ENCODE assay signal across 23 mouse cellular contexts in genomic region chr2:166754194-166754593, GRCm38 (mm10). TPM values are rescaled to one million over a fixed set of nuclear protein-coding genes. Genes with fewer than 3 reads are reported as not detected.
DNase-seq lines count a peak whose midpoint lies in the region; ATAC-seq and TF ChIP-seq lines count a peak whose summit lies in the region.
"Had no signal": no experiment of that assay in that cellular context is flagged by ENCODE, and none has a peak within 500 bp of the region (broad histone marks: within the 10 kb centered on the region; RNA-seq: fewer than 3 reads in every experiment).

No protein-coding gene starts in this region.

- no peak overlapping the region for H3K4me2 ChIP-seq in heart, embryonic 12.5 days
- H3K4me2 ChIP-seq: forebrain, embryonic 13.5 days; heart, embryonic 11.5 days; hindbrain, embryonic 12.5 days; intestine, embryonic 15.5 days had no signal

- WGBS in heart, embryonic 12.5 days, result 45% methylated on average over 4 of the region's 4 CpGs

- peak; percentile 81 for DNase-seq in MEL (ENCODE audit: low read depth, low spot score)
- no peak for DNase-seq in spleen, postnatal 36 days (ENCODE audit: low spot score in 2 of 2)
- DNase-seq in left cerebral cortex, postnatal 25 days (ENCODE audit: low spot score in 2 of 2), result no peak
- no peak for DNase-seq in gastrocnemius, adult 2 months
- DNase-seq: adrenal gland, postnatal 10 days; B cell, adult 2 months; cerebellum, adult 18-20 months; cerebellum, adult 9-11 months; cerebellum, postnatal 36 days; forebrain, postnatal 0 days; gastrocnemius, postnatal 25 days; heart, adult 18-20 months; heart, postnatal 36 days; kidney, adult 8-10 months had no signal

- no peak overlapping the region for H3K4me3 ChIP-seq in MEL (ENCODE audit: control insufficient read depth in 1 of 2, insufficient read depth in 1 of 2, low read depth in 2 of 2, low read length in 2 of 2)
- H3K4me3 ChIP-seq in heart, embryonic 12.5 days, result no peak overlapping the region
- no peak overlapping the region for H3K4me3 ChIP-seq in gastrocnemius, adult 2 months
- H3K4me3 ChIP-seq: embryonic facial prominence, embryonic 10.5 days; forebrain, embryonic 13.5 days; hindbrain, embryonic 12.5 days; intestine, embryonic 15.5 days had no signal

- no peak overlapping the region for H3K27ac ChIP-seq in MEL (ENCODE audit: control insufficient read depth, low read depth, low read length)
- no peak overlapping the region for H3K27ac ChIP-seq in heart, embryonic 12.5 days (ENCODE audit: poor library complexity, severe bottlenecking)
- no peak overlapping the region for H3K27ac ChIP-seq in gastrocnemius, adult 2 months
- H3K27ac ChIP-seq: embryonic facial prominence, embryonic 10.5 days; forebrain, embryonic 13.5 days; hindbrain, embryonic 12.5 days; intestine, embryonic 15.5 days had no signal

- H3K79me2 ChIP-seq in MEL (ENCODE audit: control insufficient read depth, insufficient read depth, low read length, poor library complexity), result no peaks in the 10 kb centered on the region

- H3K9me3 ChIP-seq in MEL (replicated peaks; ENCODE audit: insufficient read depth, low read length), result no peaks in the 10 kb centered on the region
- H3K9me3 ChIP-seq in heart, embryonic 12.5 days (replicated peaks), result no peaks in the 10 kb centered on the region
- H3K9me3 ChIP-seq: embryonic facial prominence, embryonic 10.5 days; forebrain, embryonic 13.5 days; hindbrain, embryonic 12.5 days; intestine, embryonic 15.5 days had no signal

- peak; percentile 46 for ATAC-seq in common myeloid progenitor, adult 5-6 weeks (replicated peaks; ENCODE audit: low read depth, poor library complexity, severe bottlenecking)
- ATAC-seq in megakaryocyte, adult 5-6 weeks (ENCODE audit: poor library complexity, severe bottlenecking), result peak; percentile 51
- no peak for ATAC-seq in heart, embryonic 12.5 days (ENCODE audit: insufficient number of reproducible peaks, low FRiP score)
- ATAC-seq: forebrain, embryonic 13.5 days; forebrain, postnatal 0 days; hindbrain, embryonic 16.5 days; intestine, embryonic 15.5 days had no signal

- H3K4me1 ChIP-seq in MEL (ENCODE audit: control insufficient read depth in 1 of 2, insufficient read depth in 2 of 2, low read length in 2 of 2), result peaks cover 0 to 17% of the 10 kb centered on the region in 2 experiments; a peak in 2 of 4 replicates
- H3K4me1 ChIP-seq in heart, embryonic 12.5 days (replicated peaks), result no peaks in the 10 kb centered on the region
- H3K4me1 ChIP-seq: forebrain, embryonic 13.5 days; hindbrain, embryonic 12.5 days; intestine, embryonic 15.5 days had no signal

- H3K9ac ChIP-seq in MEL (ENCODE audit: control insufficient read depth, low read depth, low read length, poor library complexity, severe bottlenecking), result no peak overlapping the region
- H3K9ac ChIP-seq in heart, embryonic 12.5 days, result no peak overlapping the region
- H3K9ac ChIP-seq: forebrain, embryonic 13.5 days; forebrain, postnatal 0 days; hindbrain, embryonic 12.5 days; intestine, embryonic 15.5 days had no signal

- TF ChIP-seq POLR2A in MEL (IDR thresholded peaks at IDR 0.05; ENCODE audit: control insufficient read depth in 1 of 2, insufficient read depth in 1 of 2, low read depth in 1 of 2, low read length in 2 of 2, poor library complexity in 1 of 2), result no peak

- TF ChIP-seq RAD21 in MEL (IDR thresholded peaks at IDR 0.05; ENCODE audit: low read depth, low read length), result no peak

- peaks cover 0 to 2% of the 10 kb centered on the region in 2 experiments; a peak in 1 of 4 replicates for H3K27me3 ChIP-seq in MEL (ENCODE audit: control insufficient read depth in 1 of 2, insufficient read depth in 2 of 2, low read length in 2 of 2)
- H3K27me3 ChIP-seq in heart, embryonic 12.5 days (replicated peaks), result peaks cover 19% of the 10 kb centered on the region
- H3K27me3 ChIP-seq: forebrain, embryonic 13.5 days; hindbrain, embryonic 12.5 days had no signal

- H3K36me3 ChIP-seq in MEL (ENCODE audit: control insufficient read depth in 1 of 2, insufficient read depth in 2 of 2, low read length in 2 of 2), result peaks cover 0 to 8% of the 10 kb centered on the region in 2 experiments; a peak in 2 of 4 replicates
- no peaks in the 10 kb centered on the region for H3K36me3 ChIP-seq in heart, embryonic 12.5 days
- H3K36me3 ChIP-seq: embryonic facial prominence, embryonic 10.5 days; hindbrain, embryonic 12.5 days; intestine, embryonic 15.5 days had no signal

- intact Hi-C loops in left cerebral cortex, postnatal 25 days (cut with DNase I), result no loop called here
- intact Hi-C loops in gastrocnemius, adult 2 months (cut with DNase I), result no loop called here

- TF ChIP-seq CTCF in MEL (IDR thresholded peaks at IDR 0.05 in 2 of 3, conservative IDR thresholded peaks at IDR 0.05 in 1 of 3; ENCODE audit: control insufficient read depth in 1 of 3, insufficient read depth in 1 of 3, low read depth in 2 of 3, low read length in 3 of 3, poor library complexity in 1 of 3, severe bottlenecking in 1 of 3), result no peak
- no peak for TF ChIP-seq CTCF in gastrocnemius, adult 2 months (IDR thresholded peaks at IDR 0.05)

- peak in 1 of 2 experiments; percentile 28; a peak in 2 of 4 replicates for TF ChIP-seq EP300 in MEL (IDR thresholded peaks at IDR 0.05; ENCODE audit: low read depth in 1 of 2, low read length in 2 of 2)

TF ChIP-seq in MEL, 35 proteins besides CTCF, POLR2A, EP300 and RAD21 (continues in another document):
- TF ChIP-seq MEF2A (IDR thresholded peaks at IDR 0.05; ENCODE audit: extremely low read depth, insufficient replicate concordance, low read depth, low read length, poor library complexity, severe bottlenecking) (no peak), USF1 (IDR thresholded peaks at IDR 0.05; ENCODE audit: low read depth, low read length) (no peak), POLR2AphosphoS2 (IDR thresholded peaks at IDR 0.05; ENCODE audit: low read length) (no peak), NELFE (IDR thresholded peaks at IDR 0.05; ENCODE audit: low read depth, low read length) (no peak), TCF12 (IDR thresholded peaks at IDR 0.05; ENCODE audit: low read depth, low read length) (no peak), GABPA (IDR thresholded peaks at IDR 0.05; ENCODE audit: low read depth, low read length) (no peak), MYB (IDR thresholded peaks at IDR 0.05; ENCODE audit: low read depth, low read length) (no peak), MAX (IDR thresholded peaks at IDR 0.05; ENCODE audit: low read length) (no peak), NRF1 (IDR thresholded peaks at IDR 0.05; ENCODE audit: insufficient read depth, low read depth, low read length, poor library complexity, severe bottlenecking) (no peak), ETS1 (IDR thresholded peaks at IDR 0.05; ENCODE audit: low read depth, low read length) (peak; percentile 74), ZNF384 (IDR thresholded peaks at IDR 0.05; ENCODE audit: low read depth, low read length) (no peak), SIN3A (IDR thresholded peaks at IDR 0.05; ENCODE audit: low read length) (no peak), UBTF (IDR thresholded peaks at IDR 0.05; ENCODE audit: borderline replicate concordance, insufficient read depth, low read depth, low read length) (no peak), JUND (IDR thresholded peaks at IDR 0.05; ENCODE audit: low read depth, low read length) (no peak), POLR2AphosphoS5 (IDR thresholded peaks at IDR 0.05; ENCODE audit: borderline replicate concordance, low read depth, low read length) (no peak), MXI1 (IDR thresholded peaks at IDR 0.05; ENCODE audit: low read depth, low read length) (no peak), E2F4 (IDR thresholded peaks at IDR 0.05; ENCODE audit: borderline replicate concordance, low read depth, low read length) (no peak), USF2 (IDR thresholded peaks at IDR 0.05; ENCODE audit: borderline replicate concordance in 1 of 2, insufficient read depth in 1 of 2, low read depth in 1 of 2, low read length in 2 of 2) (no peak), CHD2 (IDR thresholded peaks at IDR 0.05; ENCODE audit: low read length) (no peak), TBP (IDR thresholded peaks at IDR 0.05; ENCODE audit: low read depth, low read length) (0 out of 2 replicates have a peak, but pooled peaks have one; percentile 11), RCOR1 (IDR thresholded peaks at IDR 0.05; ENCODE audit: low read depth, low read length) (no peak), ZKSCAN1 (IDR thresholded peaks at IDR 0.05; ENCODE audit: low read depth, low read length) (no peak), MAZ (IDR thresholded peaks at IDR 0.05; ENCODE audit: low read depth, low read length) (no peak)

RNA-seq across cellular contexts. Expression of gene Trp53rkb, which starts 38.1 kb away (rescaled TPM):
- 7.6 and 8.9 TPM in 2 replicates for total RNA-seq in MEL (2012; rRNA removed)
- polyA plus RNA-seq in MEL (2012; ENCODE audit: insufficient read depth in 1 of 2, insufficient read length in 2 of 2, low read depth in 1 of 2, low replicate concordance in 2 of 2, missing spikeins in 1 of 2), result 1 to 10 TPM in 1 of 2 experiments, not detected in 1; 6.8 TPM
- 0.50 and 1.6 TPM in 2 replicates for total RNA-seq in common myeloid progenitor, adult 5-6 weeks (2017)
- 2.1 and 4.5 TPM in 2 replicates for total RNA-seq in megakaryocyte, adult 5-6 weeks (2015)
- total RNA-seq in megakaryocyte, adult 5-6 weeks (2017), result 1.5 and 2.0 TPM in 2 replicates
- 5.5 and 6.1 TPM in 2 replicates for polyA plus RNA-seq in heart, embryonic 12.5 days (2016; fragmentation: Nextera tagmentation; extraction: Ambion mirVana)
- total RNA-seq in left cerebral cortex, postnatal 25 days (2021), result 1 to 10 TPM; 7.2 to 7.7 TPM
- total RNA-seq in gastrocnemius, adult 2 months (2021), result 1 to 10 TPM; 2.2 to 3.1 TPM

RNA-seq across cellular contexts. Expression of gene Prex1, which starts 40.6 kb away (rescaled TPM):
- 8.0 and 8.5 TPM in 2 replicates for total RNA-seq in MEL (2012; rRNA removed)
- 10 to 100 TPM; 15.8 to 33.1 TPM for polyA plus RNA-seq in MEL (2012; ENCODE audit: insufficient read depth in 1 of 2, insufficient read length in 2 of 2, low read depth in 1 of 2, low replicate concordance in 2 of 2, missing spikeins in 1 of 2)
- total RNA-seq in common myeloid progenitor, adult 5-6 weeks (2017), result 18.5 and 26.2 TPM in 2 replicates
- 75.3 and 85.4 TPM in 2 replicates for total RNA-seq in megakaryocyte, adult 5-6 weeks (2015)
- 61.1 and 73.3 TPM in 2 replicates for total RNA-seq in megakaryocyte, adult 5-6 weeks (2017)
- 12.0 and 13.6 TPM in 2 replicates for polyA plus RNA-seq in heart, embryonic 12.5 days (2016; fragmentation: Nextera tagmentation; extraction: Ambion mirVana)
- 100 to 1,000 TPM; 115 to 120 TPM for total RNA-seq in left cerebral cortex, postnatal 25 days (2021)
- 1 to 10 TPM; 3.0 to 5.2 TPM for total RNA-seq in gastrocnemius, adult 2 months (2021)

RNA-seq across cellular contexts. Expression of gene Arfgef2, which starts 51.2 kb away (rescaled TPM):
- 18.3 and 19.1 TPM in 2 replicates for total RNA-seq in MEL (2012; rRNA removed)
- 10 to 100 TPM; 24.5 to 27.4 TPM for polyA plus RNA-seq in MEL (2012; ENCODE audit: insufficient read depth in 1 of 2, insufficient read length in 2 of 2, low read depth in 1 of 2, low replicate concordance in 2 of 2, missing spikeins in 1 of 2)
- total RNA-seq in common myeloid progenitor, adult 5-6 weeks (2017), result 21.3 and 31.1 TPM in 2 replicates
- total RNA-seq in megakaryocyte, adult 5-6 weeks (2015), result 13.0 and 13.9 TPM in 2 replicates
- total RNA-seq in megakaryocyte, adult 5-6 weeks (2017), result 11.5 and 18.7 TPM in 2 replicates
- polyA plus RNA-seq in heart, embryonic 12.5 days (2016; fragmentation: Nextera tagmentation; extraction: Ambion mirVana), result 10.1 and 11.1 TPM in 2 replicates
- 10 to 100 TPM; 52.7 to 54.6 TPM for total RNA-seq in left cerebral cortex, postnatal 25 days (2021)
- total RNA-seq in gastrocnemius, adult 2 months (2021), result 10 to 100 TPM; 24.9 to 30.9 TPM
